Mouse (Mus musculus): ENCODE data around the gene Akt3.

GRCm38 (mm10) chr1:177008777-177009176, 249.2 kb downstream of the Akt3 start:
- TF ChIP-seq CTCF (IDR thresholded peaks at IDR 0.05; ENCODE audit: low read depth, low read length), result no peak
- no peak for TF ChIP-seq POLR2A (IDR thresholded peaks at IDR 0.05; ENCODE audit: borderline replicate concordance, low read depth, low read length)

Measured in bone marrow macrophage, adult 2 months (primary cell).